Mouse (Mus musculus): ENCODE results near the gene Hmga2.

- TF ChIP-seq EP300 (IDR thresholded peaks at IDR 0.05) (no peak), CTCF (IDR thresholded peaks at IDR 0.05) (no peak)
These were observed 43.4 kb downstream of the Hmga2 start for GRCm38 (mm10) chr10:120432731-120433462.
